Mouse (Mus musculus): ENCODE measurements around the gene Hkdc1.
"Not testable (repeated sequence)": the region's sequence is repeated elsewhere in the genome, so short reads cannot be mapped to it uniquely, and the experiment has no call there.

Hkdc1 gene

DNA sequence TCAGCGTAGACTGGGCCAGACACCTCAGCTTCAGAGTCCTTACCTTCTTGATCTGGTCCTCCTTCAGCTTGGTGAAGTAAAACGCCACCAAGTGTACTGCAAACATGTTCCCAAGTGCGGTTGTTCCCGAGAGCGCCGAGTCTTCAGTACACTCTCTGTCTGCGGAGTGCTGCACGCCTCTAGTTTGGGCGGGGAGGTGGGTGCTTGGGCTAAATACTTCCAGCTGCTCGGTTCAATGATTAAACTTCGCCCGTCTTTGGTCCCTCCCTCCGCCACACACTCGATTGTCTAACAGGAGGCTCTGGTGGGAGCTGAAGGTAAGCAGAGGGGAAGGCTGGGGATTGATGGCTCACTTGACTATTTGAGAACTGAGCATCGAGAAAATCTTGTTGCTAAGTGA lies at the start of gene Hkdc1:
Hkdc1 (minus strand) TSS at position 237 of the 400 bp plus-strand sequence.
- DNase-seq (ENCODE audit: low read depth, low spot score): no peak

DNA sequence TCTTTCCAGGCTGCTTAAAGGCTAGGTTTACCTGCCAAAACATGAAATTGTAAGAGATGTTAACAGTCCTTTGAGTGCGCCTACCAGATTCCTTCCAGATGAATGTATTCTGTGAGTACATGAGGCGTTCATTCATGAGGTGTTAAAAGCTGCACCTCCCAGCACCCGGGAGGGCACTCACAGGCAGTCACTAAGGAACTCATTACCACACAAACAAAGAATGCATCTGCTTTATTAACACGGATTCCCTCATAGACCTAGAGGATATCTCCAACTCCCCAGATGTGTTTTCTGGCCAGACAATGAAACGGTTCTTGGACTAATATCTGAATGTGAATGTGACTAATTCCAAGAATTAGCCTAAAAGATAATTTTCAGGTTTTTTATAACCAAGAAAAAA lies 48.8 kb upstream of the Hkdc1 start:
- no peak for DNase-seq (ENCODE audit: low read depth, low spot score)

DNA sequence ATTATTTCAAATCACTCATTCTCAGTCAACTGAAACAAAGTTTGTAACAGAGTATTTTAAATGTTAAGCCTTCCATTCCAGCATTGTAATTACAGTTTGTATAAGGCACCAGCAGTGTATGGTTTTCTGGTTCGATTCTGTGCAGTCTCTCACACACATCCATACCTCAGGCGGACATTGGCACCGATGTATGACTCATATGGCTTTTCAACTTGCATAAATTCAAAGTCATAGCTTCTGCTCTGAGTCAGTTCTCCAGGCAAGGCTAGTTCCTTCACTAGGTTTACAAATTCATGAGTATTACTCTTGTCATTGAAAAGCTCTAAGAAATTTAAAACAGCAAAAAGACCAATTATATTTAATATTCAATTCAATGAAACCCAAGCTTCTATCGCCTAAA lies 47.4 kb upstream of the Hkdc1 start:
- DNase-seq (ENCODE audit: low read depth, low spot score): no peak

DNA sequence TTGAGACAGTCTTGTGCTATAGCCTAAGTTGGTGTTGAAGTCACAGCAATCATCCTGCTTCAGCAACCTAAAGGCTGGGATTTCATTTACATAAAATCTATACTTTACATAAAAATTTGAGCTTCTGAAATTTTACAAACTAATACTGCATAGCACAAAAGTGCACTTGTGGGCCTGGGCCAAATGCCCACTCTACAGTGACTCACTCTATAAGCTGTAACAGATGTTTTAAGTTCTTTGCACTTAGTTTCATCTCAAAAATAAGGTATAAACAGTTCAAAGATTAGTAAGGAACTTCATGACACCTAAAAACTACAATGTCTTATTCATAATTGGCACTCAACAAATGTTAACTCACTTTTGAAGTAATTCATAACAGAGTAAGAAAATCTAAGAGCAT lies 39.0 kb upstream of the Hkdc1 start:
- DNase-seq (ENCODE audit: low read depth, low spot score): no peak

DNA sequence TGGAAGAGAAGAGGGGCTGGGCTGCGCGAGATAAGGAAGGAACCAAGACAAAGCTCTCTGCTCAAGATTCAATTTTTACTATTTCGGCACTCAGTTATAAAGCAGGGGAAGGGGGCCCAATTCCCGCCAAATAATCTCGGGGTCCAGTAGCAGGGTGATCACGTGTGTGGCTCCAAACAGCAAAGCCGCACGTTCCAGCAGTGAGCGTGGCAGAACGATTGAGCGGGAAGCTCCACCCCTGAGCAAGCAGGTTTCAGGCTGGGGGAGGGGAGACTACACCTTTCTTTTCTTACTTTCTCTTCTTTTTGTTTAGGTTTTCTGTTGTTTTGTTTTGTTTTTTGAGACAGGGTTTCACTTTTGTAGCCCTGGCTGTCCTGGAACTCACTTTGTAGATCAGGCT lies 29.7 kb upstream of the Hkdc1 start:
- not testable (repeated sequence) for DNase-seq (ENCODE audit: low read depth, low spot score)

DNA sequence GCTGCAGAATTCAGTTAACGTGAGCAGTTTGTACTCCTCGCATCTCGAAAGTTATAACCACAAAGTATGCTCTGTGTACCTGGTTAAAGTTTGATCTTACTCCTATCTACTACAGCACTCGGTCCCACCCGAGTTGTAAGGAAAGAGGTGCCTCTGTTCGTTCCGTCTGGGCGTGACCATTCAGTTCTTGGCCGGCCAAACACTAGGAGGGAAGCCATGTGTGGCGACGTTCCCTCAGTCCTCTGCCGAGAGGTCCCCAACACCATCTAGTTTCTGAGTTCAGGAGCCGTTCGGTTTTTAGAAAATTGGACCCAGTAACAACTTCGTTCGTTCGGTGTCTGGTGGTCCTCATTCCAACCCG lies 28.0 kb upstream of the Hkdc1 start:
- no peak for DNase-seq (ENCODE audit: low read depth, low spot score)

DNA sequence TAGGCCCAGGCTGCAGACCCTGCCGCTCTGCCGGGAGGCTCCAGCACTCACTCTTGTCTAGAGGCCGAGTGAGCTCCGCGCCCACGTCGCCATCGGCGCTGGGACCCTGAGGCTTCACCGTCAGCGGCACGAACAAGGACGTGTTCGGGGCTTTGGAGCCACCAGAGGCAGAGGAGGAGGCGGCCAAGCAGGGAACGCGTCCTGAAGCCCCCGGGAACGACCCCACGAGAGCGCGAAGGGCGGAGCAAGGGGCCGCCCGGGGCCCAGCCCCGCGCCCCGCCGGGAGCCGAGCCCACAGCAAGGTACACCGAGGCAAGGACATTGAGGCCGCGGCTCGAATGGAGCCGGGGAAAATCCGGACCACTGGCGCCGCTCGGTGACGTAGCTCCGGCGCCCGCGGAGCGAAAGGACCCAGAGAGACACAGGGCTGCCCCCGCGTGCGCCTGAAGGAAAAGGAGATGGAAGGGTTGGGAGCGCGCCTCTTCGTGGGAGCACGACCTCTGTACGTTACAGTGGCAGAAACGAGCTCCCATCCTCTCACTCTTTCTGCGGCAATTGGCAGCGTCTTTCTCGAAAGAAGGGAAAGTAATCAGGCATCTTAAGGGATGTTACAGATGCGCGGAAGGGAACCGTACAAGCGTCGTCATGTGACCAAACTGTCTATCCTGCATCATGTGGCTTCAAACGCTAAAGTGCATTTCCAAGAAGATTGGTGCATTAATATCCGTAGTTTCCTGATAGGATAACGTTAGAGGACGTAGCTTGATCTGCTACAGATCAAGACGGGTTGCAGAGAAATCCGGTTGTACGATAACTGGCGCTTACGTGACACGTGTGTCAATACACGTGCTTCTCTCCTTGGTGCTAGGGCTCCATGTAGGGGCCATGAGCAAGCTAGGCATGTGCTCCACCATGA lies 27.3 kb upstream of the Hkdc1 start, which contains the start of the genes 4930507D05Rik and Supv3l1:
4930507D05Rik (plus strand) TSS at position 126 of the 916 bp plus-strand sequence.
Supv3l1 (minus strand) TSS at position 375 of the 916 bp plus-strand sequence.
- DNase-seq (ENCODE audit: low read depth, low spot score): peak; percentile 86

DNA sequence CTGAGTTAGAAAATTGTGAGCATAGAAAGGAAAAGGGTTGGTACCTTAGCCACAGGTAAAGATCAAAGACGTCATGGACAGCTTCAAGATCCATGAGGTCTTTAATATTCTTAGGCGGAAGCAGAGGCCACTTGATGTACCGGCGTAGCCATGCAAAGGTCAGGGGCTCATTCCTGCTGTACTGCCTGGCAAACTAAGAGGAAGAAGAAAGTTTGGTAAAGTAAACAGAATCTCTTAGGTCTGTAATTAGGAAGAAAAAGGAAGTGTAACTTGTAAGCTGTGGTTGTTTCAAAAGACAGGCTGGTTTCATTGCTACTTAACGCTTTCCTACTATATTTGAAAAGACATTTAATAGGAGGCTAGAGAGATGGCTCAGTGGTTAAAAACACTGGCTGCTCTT lies 8.1 kb upstream of the Hkdc1 start:
- DNase-seq (ENCODE audit: low read depth, low spot score): no peak

DNA sequence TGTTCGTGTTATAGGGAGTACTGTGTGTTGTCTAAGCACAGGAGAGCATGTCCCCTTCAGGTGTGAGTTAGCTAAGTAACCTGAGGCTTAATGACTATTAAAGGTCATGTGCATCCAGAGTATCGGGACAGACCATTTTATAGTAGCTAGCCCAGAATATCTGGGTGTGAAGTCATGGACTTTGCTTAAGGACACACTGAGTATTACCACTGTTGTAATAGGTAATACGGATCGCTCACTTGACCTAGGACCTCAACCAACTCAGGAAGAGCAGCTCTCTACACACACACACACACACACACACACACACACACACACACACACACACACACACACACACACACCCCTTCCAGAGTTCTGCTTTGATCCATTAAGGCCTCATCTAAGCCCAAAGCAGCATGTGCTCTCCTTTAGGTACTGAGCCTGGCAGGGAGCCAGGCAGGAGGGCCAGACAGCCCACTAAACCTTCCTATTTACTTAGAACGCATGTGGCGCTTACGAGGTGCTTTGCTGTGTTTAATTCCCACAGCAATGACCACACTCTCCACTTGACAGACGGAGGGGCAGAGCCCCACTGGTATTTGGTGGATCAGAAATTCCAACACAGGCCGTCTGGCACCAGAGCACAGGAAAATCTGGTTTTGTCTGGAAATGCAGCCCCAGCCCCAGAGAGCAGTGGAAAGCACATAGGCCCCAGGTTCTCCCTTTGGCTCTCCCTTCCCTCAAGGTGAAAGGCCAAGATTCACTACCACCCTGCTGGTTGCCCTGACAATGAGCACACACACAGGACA lies 3.0 kb upstream of the Hkdc1 start:
- no peak for DNase-seq (ENCODE audit: low read depth, low spot score)

DNA sequence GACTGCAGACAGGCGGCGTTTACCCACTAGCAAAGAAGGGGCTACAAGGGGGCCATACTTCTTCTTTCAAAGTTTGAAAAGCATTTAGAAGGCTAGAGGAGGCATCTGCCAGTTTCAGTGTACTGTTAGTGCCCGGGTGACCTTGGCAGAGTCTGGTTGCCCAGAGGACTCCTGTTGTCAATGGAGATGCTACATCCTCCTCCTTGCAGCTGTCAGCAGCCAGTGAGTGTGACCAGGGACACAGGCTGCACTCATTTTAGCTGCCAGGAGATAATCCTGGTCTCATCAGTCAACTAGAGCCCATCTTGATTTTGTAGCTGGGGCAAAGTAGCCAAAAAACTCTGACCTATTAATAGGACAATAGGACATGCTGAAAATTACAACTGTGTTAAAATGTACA lies 1.2 kb downstream of the Hkdc1 start:
- DNase-seq (ENCODE audit: low read depth, low spot score): no peak

DNA sequence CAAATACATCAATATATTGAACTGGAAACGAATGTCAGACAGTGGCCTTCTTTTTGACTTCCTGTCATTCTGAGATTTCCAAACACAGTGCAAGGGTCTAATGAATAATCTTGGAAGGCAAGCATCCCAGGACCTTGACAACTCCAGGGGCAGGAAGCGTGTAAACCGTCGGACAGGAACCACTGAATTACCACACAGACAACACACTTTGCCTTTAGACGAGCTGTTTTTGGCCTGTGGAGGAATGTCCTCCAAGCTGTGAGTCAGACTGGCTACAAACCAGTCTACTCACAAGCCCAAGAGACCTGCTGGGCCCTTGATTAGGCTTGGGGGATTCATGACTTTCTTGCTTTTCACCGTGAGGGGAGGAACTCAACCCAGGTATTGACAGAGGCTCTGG lies 1.9 kb downstream of the Hkdc1 start:
- no peak for DNase-seq (ENCODE audit: low read depth, low spot score)

DNA sequence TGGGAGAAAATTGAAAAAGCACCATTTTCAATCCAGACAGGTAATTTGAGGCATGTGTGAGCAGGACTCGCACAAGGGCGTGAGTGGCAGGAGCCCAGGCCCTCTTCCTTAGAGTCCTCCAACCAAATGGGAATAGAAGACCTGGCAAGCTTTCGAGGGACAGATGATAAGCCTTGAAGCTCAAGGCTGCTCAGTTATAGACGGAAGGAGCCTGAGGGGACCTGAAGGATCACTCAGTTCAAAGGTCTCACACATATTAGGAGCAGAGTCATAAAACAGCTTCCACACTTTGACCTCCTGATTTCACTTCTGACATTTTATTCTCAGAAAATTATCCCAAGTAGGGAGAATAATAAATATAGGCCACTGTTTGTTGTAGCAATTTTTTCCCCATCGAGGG lies 2.9 kb downstream of the Hkdc1 start:
- no peak for DNase-seq (ENCODE audit: low read depth, low spot score)

DNA sequence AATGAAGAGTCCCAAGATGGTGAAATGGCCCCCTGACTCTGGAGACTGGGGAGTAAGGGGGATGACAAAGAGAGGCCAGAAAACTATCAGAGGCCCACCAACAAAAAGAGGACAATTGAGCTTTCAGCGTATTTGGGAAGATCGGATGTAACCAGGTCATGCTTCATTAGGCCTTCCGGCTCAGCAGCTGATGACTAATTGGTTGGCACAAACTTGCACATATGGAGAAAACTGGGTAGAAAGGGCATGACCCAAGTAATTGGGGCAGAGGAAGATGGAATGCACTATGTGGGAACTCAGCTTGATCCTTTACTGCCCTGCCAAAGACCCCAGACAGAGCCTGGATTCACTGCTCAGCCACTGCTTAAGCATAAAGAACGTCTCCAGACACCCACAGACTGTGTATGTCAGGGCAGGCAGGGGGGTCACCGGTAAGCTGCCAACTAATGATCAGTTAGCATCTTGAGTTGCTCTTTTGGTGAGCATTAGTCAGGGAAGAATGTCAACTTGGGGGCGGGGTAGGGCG lies 3.4 kb downstream of the Hkdc1 start:
- DNase-seq (ENCODE audit: low read depth, low spot score): no peak

DNA sequence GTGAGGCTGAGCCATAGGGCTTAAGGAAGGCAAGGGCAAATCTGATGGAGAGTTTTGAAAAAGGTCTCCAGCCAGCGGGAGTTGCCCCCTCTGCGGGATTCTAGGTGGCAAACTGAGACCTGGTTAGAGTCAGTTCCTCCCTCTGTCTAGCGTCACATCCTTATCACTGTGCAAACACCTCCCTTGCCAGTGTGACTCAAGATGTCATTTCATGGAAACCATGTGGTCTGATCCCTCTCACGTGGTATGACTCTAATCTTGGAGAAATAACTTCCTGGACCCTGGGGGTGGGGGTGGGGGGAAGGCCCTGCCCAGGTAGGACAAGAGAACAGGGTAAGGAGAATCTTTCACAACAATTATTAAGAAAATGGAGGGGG lies 8.7 kb downstream of the Hkdc1 start:
- DNase-seq (ENCODE audit: low read depth, low spot score): no peak

DNA sequence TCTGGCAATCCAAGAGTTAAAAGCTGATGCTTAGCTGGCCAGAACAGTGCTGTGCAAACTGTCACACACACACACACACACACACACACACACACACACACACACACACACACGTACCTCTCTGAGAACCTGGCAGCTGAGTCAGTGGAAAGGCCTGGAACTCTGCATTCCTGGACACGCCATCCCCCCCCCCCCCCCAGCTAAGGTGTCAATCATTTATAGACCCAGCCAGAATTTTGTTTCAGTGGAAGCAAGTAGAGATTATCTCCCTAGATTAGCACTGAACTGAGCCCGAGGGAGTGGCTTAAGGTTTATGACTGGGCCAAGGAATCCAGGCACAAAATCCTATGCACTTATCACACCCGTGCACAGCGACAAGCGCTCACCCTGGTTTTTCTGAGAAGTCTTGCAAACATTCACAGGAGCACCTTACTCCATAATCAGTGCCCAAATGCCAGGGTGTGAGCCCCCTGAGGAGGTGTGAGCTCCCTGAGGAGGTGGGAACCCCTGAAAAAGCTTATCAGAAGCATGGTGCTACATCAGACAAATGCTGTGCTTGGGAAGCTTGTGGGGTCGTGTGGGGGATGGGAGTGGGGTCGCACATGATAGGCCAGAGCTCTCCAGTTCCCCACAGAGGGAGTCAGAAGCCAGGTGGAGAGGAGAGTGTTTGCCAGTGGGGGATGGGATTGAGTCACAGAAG lies 9.2 kb downstream of the Hkdc1 start:
- DNase-seq (ENCODE audit: low read depth, low spot score): no peak

DNA sequence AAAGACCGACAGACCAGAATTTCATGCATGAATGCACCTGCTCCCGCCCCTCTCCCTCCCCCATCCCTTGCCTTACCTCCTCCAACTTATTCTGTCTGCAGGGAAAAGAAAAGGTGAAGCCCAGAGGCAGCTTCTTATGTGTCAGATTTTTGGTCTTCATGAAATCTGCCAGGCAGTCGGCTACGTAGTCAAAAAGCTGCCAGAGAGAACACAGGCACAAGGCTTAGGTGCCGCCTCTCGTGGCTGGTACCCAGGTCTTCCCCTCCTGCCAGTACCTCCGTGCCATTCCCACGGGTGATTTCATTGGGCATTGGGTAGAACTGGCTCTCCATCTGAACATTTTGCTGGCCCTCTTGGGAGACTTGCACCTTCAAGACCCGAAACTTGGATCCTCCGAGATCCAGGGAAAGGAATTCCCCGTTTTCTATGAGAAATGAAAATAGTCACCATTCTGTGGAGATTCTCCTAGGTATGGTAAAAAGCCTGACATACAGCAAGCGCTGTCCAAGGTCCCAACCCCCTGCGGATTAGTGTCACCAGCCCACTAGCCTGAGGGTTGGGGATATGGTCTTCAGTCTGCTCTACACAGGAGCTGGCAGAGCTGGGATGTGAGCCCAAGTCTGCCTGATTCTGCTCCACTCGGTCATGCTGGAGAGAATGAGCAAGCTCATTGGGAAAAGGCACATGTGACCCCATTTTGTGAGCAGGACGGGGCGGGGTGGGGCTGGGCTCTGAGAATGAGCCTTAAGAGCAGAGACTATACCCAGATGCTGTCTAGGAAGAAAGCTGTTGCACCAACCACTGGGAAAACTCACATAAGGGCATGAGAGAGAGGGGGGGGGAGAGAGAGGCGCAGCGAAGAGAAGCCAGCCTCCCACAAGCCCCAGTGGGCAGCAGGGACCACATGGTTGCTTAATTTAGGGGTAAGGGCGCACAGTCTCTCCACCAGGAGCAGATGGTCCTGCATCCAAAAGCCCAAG lies 10.6 kb downstream of the Hkdc1 start:
- DNase-seq (ENCODE audit: low read depth, low spot score): no peak

DNA sequence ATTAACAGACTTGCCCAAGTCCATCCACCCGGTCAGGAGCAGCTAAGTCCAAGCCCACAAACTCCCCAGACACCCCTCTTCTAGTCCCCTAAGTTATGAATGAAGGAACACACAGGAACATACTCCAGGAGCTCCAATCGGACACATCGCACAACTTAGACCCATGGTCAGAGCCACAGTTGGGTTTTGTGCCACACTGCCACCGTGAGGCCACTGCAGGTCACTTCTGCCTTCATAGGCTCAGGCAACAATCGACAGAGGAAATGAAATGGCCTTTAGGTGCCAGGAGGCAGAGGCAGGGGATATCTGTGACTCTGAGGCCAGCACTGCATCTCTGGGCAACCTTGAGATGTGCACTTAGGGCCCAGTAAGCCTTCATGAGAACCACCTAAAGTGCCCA lies 11.3 kb downstream of the Hkdc1 start:
- peak; percentile 57 for DNase-seq (ENCODE audit: low read depth, low spot score)

DNA sequence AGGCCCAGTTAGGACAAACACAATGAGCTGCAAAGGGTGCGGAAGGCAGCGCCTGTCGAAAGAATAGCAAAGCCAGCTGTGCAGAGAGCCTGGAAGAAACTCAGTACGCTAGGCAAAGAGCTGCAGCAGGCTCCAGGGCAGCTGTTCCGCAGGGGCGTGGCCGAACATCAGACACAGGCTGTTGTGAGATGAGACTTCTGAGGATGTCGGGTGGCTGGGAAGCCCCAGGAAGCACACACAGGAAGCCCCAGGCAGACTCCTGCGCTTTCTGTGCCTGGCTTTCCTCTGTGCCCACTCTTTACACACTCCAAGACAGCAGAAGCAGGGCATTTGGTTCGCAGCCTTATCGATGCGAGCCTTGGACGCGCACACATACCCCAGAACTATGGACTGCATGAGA lies 17.4 kb downstream of the Hkdc1 start:
- DNase-seq (ENCODE audit: low read depth, low spot score): no peak

DNA sequence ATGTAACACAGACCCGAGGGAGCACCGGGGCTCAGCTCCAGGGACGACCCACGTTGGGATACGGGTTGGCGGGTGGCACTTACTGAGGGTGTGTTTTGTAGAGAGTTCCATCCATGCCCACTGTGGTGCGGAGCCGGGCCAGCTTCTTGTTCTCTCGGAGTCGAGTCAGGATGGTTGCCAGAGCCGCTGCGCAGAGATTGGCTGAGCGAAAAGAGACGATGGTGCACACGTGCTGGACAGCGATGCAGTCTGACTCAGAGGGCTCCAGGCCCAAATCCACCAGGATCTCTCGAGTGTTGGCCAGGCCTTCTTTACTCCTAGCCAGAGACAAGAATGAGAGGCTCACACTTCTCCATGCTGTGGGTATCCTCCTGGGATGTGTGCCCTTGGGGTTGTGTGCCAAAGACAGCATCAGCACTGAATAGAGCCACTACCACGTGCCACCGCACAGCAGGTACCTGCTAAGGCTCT lies 20.6 kb downstream of the Hkdc1 start:
- no peak for DNase-seq (ENCODE audit: low read depth, low spot score)

DNA sequence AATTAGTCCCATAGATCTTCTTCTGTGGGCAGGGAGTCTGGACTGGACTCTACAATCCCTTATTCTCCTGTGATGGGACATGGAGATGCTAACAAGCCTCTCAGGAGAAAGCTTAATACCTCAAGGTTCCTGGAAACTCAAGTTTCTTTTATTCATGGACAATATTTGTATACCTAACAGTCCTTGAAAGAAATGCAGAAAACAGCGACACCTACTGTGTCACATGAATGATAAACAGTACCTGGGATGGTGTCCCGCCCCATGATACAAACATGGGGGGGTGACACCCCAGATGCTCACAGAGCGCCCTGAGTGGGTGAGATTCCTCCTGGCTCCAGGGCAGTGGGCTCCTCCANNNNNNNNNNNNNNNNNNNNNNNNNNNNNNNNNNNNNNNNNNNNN lies 39.3 kb downstream of the Hkdc1 start:
- no peak for DNase-seq (ENCODE audit: low read depth, low spot score)

DNA sequence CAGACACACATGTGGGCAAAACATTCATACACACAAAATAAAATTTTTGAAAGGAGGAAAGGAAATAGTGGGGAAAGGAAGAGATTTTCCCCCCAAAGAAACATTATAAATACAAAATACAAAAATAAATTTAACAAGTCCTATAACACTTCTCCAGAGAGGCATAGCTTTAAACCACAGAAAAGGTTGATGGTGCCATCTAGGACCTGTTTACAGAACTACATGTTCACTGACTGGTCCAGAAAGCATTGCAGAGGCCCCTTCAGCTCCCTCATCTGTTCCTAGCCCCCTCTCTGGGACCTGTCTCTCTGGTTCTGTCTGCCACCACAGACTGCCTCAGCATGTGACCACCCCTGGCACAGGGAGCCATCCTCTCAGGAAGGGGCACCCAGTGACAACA lies 41.4 kb downstream of the Hkdc1 start:
- DNase-seq (ENCODE audit: low read depth, low spot score): no peak
